Mouse (Mus musculus) adrenal gland, postnatal 36 days (tissue): ENCODE results near the gene E2f4. TPM values are rescaled to one million over a fixed set of nuclear protein-coding genes. Genes with fewer than 3 reads are reported as not detected.
A peak's percentile ranks its signal among the peaks of the same experiment; 100 is the strongest.

Source experiments
- DNase-seq, 2 experiments: peaks; one replicate each; pipeline ENCODE4 v3.0.0; 2021; ENCODE audit warnings: mixed read lengths in 1 of 2
- microRNA-seq: library from miRNA; unstranded; fragments of <30 nt; microRNA quantifications from one replicate; pipeline ENCODE4 v1.2.0, GENCODE M21; 2021
- total RNA-seq, 2 experiments: library from RNA; stranded (reverse); gene quantifications; 2 replicates each; pipeline ENCODE4 v1.2.3; 2021

The E2f4 gene
- total RNA-seq, 2 experiments from 2014 or later: 36.6 to 49.5 TPM

GRCm38 (mm10) chr8:105347428-105348221 lies 50.2 kb downstream of the E2f4 start, which contains the start of gene Fhod1:
Fhod1 (minus strand) TSS chr8:105347953.
- peak; percentile 97 to 98 for DNase-seq

DNA sequence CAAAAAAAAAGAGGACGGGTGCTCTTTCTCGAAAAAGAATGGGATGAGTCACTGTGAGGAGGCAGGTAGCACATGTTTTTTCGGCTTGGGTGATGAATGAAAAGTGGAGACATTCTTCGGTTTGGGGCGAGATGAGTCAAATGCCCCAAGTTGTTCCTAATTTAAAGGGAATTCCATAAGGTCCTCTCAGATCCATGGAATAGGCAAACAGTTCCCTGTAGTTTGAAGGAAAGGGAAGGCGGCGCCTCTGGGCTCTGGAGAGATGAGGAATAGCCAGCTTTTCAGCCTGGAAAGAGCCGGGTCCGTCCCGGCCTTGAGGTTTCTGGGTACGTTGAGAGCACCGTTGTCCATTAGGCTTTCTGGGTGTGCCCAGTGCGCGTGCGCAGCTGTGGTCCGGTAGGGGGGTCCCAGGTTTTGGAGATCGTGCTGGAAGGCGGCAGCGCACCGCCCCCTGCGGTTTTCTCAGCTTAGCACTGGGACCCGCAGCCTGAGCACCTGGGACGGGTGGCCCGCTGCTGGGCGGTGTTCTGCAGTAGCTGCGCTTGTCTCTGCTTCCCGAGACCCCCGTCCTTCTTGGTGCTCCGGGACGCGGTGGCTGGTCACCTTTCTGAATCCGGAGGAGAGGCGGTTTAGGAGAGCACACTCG lies 51.1 kb downstream of the E2f4 start, which contains the start of gene Slc9a5:
TSS of gene Slc9a5 (plus strand) at position 394 of the 646 bp plus-strand sequence.
- peak; percentile 50 to 63 for DNase-seq

GRCm38 (mm10) chr8:105349096-105349771 lies 51.8 kb downstream of the E2f4 start:
- peak; percentile 35 to 57 for DNase-seq

- no peak for DNase-seq
Observed at GRCm38 (mm10) chr8:105350186-105350585, 52.7 kb downstream of the E2f4 start.

DNA sequence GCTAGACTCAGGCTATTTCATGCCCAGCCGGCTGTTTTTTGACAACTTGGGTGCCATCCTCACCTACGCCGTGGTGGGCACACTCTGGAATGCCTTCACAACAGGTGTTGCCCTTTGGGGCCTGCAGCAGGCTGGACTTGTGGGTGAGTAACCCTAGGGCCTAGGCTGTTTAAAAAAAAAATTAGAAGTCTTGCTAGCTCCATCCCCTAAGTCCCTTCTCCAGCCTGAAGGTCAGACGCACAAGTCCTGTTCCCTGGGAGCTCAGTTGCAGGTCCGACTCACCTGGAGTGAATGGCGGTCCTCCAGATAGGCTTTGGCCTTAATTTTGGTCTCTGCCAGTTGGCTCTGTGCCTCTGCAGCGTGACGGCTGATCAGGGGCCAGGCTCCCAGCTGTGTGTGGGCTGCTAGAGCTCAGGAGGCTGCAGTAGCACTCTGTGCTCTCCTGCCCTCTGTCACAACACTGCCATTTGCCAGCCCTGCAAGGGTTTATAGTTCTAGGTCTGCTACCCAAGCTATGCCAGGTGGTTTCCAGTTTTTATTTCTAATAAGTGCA lies 56.2 kb downstream of the E2f4 start:
- no peak for DNase-seq

DNA sequence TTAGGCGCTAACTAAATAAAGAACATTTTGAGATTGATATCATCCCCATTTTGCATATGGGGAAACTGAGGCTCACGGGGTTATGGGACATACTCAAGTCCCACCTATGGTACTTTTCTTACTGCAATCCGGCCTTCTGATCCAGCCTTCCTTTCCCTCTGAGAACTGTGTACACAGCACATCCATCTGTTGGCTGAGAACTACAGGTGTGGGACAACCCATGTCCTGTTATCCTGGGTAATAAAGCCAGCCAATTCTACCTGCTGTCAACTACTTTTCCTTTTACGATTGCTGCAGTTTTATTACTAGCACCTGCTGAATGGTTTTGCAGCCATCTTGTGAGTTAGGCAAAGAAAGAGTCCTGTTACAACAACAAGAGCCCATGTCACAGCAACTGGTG lies 57.1 kb downstream of the E2f4 start:
- no peak for DNase-seq

Small RNA genes within 50 kb of the gene (microRNA-seq; reads per million reads assigned to microRNA genes)
- not detected for gene Gm27320
- 2,689 reads per million, percentile 89 among the genes with 10 or more reads in this experiment for gene Mir328

Other genes starting within 250 kb of the E2f4 start
- gene Ces3a, start 249.1 kb upstream of the E2f4 start, total RNA-seq: 1 to 10 TPM in 1 of 2 experiments, under 1 TPM in 1; 0.30 to 1.6 TPM
- under 1 TPM in 1 of 2 experiments, not detected in 1; 0.73 TPM for gene Ces3b, start 213.9 kb upstream of the E2f4 start, total RNA-seq
- gene Ces4a, start 165.9 kb upstream of the E2f4 start, total RNA-seq: not detected
- 100 to 1,000 TPM in 1 of 2 experiments, 10 to 100 TPM in 1; 74.1 to 104 TPM for gene Cbfb, start 127.0 kb upstream of the E2f4 start, total RNA-seq
- gene D230025D16Rik, start 72.5 kb upstream of the E2f4 start, total RNA-seq: 10 to 100 TPM; 23.7 to 27.2 TPM
- 1 to 10 TPM; 2.7 to 3.0 TPM for gene B3gnt9, start 42.5 kb upstream of the E2f4 start, total RNA-seq
- gene Tradd, start 33.1 kb upstream of the E2f4 start, total RNA-seq: 10 to 100 TPM; 15.3 to 17.9 TPM
- 1 to 10 TPM; 3.3 to 3.6 TPM for gene Fbxl8, start 33.0 kb upstream of the E2f4 start, total RNA-seq
- gene Hsf4, start 27.9 kb upstream of the E2f4 start, total RNA-seq: 1 to 10 TPM; 1.3 to 1.6 TPM
- 1 to 10 TPM; 5.5 TPM for gene Nol3, start 21.5 kb upstream of the E2f4 start, total RNA-seq
- 1 to 10 TPM; 2.4 to 2.8 TPM for gene 4931428F04Rik, start 7.8 kb upstream of the E2f4 start, total RNA-seq
- gene Exoc3l, start 1.6 kb upstream of the E2f4 start, total RNA-seq: 10 to 100 TPM; 19.8 to 22.0 TPM
- gene Elmo3, start 7.9 kb downstream of the E2f4 start, total RNA-seq: 1 to 10 TPM; 3.7 to 7.8 TPM
- gene Lrrc29, start 28.6 kb downstream of the E2f4 start, total RNA-seq: 1 to 10 TPM; 3.4 to 6.1 TPM
- gene Tmem208, start 28.7 kb downstream of the E2f4 start, total RNA-seq: 10 to 100 TPM; 61.5 to 67.0 TPM
- gene Fhod1, start 50.3 kb downstream of the E2f4 start, total RNA-seq: 10 to 100 TPM; 11.9 to 14.4 TPM
- gene Slc9a5, start 51.2 kb downstream of the E2f4 start, total RNA-seq: under 1 TPM; 0.76 to 0.99 TPM
- gene Plekhg4, start 75.6 kb downstream of the E2f4 start, total RNA-seq: 1 to 10 TPM in 1 of 2 experiments, under 1 TPM in 1; 0.23 to 1.4 TPM
- not detected for gene Kctd19, start 115.8 kb downstream of the E2f4 start, total RNA-seq
- 1 to 10 TPM; 2.4 to 2.8 TPM for gene Lrrc36, start 115.9 kb downstream of the E2f4 start, total RNA-seq
- 10 to 100 TPM; 23.6 to 36.2 TPM for gene Tppp3, start 173.9 kb downstream of the E2f4 start, total RNA-seq
- gene Zdhhc1, start 199.2 kb downstream of the E2f4 start, total RNA-seq: 10 to 100 TPM; 16.0 to 17.7 TPM
- gene Hsd11b2, start 221.1 kb downstream of the E2f4 start, total RNA-seq: under 1 TPM; 0.23 to 0.66 TPM